Mouse (Mus musculus) lung, postnatal 36 days (tissue): ENCODE results near the gene Slc44a5.
A peak's percentile ranks its signal among the peaks of the same experiment; 100 is the strongest.
"Not testable (repeated sequence)": the region's sequence is repeated elsewhere in the genome, so short reads cannot be mapped to it uniquely, and the experiment has no call there.

Experiments used
- DNase-seq: peaks from one replicate; pipeline ENCODE4 v3.0.0; 2022; ENCODE audit warnings: mixed read lengths

Slc44a5 gene

DNA sequence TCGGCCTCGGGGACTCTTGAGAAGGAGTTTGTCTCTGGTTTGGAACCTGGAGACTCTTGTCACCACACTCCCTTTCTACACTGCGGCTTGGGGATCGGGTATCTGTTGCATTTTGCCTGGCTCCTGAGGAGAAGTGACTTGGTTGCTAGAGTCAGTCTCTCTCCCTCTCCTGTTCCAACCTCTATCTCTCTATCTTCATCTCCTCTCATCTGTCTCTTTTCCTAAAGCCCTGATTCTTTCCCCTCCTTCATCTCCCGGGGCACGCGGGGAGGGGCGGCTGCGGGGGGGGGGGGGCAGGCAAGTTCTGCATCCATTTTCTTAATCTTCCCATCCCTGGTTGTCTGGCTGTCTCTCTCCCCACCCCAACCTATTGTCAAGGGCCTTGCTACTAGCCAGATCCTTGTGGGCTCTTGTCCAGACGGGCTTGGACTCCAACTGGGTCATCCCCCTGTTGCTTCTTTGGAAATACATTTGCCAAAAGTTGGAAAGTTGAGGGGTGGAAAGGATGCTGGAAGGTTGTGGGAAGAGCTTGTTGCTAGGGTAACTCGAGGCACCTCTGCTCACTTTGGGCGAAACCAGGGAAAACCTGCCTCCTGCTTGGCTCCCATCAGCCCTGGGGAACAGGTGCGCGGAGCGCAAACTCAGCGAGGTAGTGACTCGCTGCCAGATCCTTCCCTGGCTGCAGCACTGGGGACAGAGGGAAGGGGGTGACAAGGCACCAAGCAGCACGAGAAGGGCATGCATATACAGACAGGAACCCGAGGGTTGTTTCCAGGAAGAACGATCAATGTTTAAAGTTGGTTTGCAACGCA is 919 bp downstream of the Slc44a5 start:
- no peak for DNase-seq

DNA sequence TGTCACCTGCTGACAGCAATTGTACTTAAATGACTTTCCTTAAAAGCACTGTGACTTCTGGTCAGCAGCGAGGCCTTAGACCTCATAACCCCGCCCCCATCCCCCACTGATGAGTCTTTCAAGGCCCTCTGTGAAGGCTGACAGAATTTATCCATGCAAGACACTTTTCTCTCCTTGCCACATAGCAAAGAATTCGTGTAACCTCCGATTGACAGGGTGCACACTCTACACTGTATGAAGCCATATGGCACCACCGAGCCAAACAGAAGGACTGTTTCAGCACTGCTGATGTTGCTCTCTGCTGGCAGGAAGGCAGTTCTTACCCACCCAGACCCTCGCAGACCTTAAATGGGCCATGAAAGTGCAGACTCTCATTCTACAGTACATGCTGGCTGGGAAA is 1.8 kb downstream of the Slc44a5 start:
- no peak for DNase-seq

DNA sequence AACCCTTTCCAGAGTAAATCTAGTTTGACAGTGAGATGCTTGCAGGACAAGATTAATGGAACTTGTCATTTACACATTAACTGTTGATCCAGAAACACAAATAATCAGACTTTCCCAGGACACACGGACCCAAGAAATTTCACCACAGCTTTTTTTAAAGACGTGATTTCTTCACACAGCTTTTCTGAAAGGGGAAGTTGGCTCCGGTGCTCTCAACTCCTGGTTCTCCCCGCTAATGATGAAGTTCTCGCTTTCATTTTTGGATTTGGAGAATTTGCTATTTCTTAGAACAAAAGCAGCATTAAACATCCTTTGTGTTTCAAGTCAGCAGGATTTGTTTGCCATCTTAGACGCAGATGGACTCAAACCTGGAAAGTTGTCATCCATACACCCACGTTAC is 2.6 kb downstream of the Slc44a5 start:
- no peak for DNase-seq

DNA sequence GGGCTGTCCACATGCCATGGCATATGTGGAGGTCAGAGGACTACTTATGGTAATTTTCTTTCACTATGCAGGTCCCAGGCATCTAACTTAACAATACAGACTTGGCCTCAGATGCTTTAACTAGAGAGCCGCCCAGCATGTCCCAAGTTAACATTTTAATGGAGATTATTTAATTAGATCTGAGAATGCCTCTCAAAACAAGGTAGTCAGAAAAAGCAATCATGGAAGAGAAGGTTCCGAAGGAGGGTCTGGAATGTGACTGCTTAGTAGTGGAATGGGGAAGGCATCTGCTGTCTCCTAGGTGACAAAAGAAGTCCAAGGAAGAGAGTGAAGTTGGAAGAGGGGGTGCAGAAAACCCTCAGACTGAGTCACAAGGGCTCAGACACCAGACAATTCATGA is 7.4 kb downstream of the Slc44a5 start:
- no peak for DNase-seq

DNA sequence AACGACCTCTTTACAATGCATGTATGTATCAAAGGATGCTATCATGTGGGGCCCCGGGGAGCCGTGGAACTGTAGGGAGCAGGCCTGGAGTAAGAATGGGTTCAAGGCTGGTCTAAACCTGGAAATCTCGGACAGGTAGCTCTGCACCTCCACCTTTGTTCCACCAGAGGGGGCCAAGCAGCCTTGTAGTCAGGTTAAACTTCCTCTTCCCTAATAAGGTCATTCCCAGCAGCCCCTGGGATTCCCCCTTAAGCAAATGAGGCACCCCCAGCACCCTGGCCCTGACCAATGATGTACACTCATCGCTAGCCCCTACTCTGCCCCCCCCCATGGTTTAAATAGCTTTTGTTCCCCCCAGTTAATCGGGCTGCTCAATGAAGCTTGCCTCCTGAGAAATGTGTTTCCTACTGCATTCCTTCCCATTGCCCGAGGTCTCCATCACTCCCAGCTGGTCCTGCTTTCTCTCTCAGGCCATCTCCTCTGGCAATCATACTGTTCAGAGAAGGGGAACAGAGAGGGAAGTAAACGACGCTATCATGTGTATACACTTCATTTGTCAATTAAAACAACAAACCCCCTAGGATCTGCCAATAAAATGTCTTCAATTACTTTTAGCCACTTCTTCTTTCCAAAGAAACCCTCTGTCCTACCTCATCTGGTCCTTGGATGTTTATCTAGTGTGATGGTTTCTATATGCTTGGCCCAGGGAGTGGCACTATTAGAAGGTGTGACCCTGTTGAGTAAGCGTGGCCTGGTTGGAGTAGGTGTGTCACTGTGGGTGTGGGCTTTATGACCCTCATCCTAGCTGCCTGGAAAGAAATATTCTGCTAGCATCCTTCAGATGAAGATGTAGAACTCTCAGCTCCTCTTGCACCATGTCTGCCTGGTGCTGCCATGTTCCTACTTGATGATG is 11.4 kb downstream of the Slc44a5 start:
- DNase-seq: peak; percentile 26

DNA sequence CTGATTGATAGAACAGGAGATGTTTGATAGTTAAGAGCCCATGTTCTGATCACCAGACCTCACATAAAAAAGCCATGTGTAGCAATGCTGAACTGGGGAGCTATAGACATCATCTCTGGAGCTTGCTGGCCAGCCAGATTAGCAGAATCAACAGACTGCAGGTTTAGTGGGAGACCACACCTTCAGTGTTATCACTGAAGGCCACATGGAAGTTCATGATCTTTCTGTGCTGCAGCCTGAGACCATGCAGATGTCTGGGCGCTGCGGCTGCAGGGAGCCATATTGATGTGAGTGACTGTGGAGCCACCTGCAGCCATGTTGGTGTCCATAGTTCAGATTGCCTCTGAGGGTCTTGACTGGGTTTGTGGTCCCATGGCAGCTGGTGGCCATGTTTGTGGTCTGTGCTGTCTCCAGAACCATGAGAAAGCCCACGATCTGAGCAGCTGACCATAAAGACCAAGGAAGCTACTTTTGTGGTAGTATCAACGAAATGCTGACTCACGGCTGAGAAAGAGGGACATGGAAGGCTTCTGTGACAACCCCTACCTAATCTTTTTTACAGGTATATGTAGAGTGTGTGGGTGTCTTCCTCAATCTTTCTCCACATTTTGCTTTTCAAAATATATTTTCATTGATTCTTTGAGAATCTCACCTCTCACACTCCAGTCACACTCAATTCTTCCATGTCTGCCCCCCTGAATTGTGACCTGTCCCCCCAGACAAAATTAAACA is 26.7 kb downstream of the Slc44a5 start:
- no peak for DNase-seq

DNA sequence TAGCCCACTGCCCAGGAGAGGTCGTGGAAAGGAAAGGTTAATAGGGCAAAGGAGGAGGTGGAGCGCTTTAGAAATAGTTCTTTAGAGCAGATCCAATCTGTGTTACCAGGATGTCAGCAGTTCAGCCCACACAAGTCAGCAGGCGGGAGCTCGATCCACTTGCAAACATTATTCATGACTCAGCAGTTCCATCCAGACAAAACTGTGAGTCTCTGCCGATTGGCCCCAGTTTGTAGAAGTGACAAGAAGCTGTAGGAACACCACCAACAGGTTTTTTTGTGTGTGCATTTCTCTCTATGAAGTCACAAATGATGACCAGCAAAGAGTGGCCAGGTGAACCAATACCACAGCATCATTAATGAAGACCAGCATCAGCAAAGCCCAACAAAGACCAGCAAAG is 28.1 kb downstream of the Slc44a5 start:
- DNase-seq: no peak

DNA sequence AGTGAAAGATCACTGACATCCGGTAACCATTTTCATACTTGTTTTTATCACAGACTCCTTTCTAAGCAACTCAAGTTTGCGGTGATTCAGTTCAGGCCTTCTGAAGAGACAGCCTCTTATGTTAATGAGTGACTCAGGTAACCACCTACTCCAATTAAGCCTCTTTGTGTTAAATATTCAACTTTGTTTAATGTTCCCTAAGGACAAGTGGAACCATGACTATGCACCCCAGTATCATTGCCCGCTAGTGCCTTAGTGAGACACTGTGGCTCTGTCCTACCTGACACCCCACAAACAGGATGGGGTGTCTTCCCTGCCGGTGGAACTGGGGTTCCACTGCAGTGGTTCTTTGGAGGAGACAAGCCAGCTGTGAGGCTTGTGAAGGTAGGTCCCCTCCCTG is 73.6 kb downstream of the Slc44a5 start:
- DNase-seq: no peak

DNA sequence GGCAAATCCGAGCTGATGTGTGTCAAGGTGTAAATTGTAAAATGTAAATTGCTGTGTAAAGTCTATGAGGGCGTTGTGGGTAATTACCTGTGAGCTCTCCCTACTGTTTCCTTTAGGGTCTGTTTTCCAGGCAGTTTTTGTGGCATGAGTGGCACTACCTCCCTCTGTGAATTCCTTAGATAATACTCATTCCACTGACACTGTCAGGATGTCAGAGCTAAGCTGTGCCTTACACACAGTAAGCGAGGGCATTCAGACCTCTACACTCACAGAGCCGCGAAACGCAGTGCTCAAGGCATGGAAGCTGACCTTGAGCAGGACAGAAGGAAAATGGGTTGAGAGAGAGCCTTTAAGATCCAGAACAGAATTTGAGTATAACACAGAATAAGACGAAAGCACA is 80.1 kb downstream of the Slc44a5 start:
- DNase-seq: no peak

DNA sequence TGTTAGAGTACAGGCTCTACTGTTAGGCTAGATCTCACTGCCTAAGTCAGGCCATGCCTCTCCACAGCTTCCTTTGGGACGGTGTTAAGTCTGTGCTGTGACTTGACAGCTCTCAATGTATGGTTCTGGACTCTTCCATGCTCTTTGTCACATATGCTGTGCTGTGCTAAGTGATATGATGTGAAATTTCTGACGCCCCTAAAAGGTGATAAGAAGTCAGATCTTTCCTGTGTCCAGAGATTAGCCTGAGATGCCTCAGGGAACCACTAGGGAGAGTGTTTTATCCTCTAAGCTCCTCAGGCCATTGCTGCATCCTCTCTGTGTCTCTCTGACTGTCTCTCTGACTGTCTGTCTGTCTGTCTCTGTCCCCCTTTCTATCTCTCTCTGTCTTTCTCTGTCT is 84.2 kb downstream of the Slc44a5 start:
- no peak for DNase-seq

DNA sequence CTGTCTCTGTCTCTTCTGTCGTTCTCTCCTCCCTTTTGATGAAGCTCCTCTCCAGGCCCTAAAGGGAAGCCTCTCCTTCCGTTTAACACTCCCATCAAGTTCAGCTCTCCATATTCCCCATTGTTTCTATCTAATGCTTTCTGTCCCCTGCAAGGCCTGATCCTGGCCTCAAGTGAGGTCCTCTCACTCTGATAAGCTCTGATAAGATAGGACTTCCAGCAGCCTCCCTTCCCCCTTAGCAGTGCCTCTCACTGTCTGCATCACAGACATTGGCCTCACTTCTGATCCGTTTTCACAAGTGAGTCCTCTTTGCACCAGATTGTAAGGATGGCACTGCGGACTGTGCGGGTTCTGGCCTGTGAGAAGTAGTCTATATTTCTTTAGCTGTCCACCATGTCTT is 85.0 kb downstream of the Slc44a5 start:
- DNase-seq: no peak

DNA sequence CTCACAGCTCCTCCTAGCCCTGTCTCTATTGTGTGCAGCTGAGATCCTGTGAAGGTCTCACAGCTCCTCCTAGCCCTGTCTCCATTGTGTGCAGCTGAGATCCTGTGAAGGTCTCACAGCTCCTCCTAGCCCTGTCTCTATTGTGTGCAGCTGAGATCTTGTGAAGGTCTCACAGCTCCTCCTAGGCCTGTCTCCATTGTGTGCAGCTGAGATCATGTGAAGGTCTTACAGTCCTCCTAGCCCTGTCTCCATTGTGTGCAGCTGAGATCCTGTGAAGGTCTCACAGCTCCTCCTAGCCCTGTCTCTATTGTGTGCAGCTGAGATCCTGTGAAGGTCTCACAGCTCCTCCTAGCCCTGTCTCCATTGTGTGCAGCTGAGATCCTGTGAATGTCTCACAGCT is 98.8 kb downstream of the Slc44a5 start:
- DNase-seq: not testable (repeated sequence)

DNA sequence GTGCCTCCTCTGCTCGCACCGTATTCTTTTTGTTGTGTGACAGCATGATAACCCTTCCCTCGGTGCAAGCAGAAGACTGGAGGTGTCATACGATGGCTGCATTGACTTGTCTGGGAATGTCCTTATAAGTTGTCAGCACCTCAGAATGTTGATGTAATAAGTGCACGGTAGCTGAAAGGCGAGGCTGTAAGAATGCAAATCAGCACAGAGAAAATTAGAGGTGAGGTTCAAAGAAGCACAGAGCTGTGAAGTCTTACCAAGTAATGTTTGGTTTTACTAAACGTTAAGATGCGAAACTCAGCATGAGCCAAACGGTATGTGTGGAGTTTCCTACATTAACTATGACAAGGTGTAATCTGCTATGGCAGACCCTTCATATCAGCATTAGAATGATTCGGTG is 102.5 kb downstream of the Slc44a5 start:
- DNase-seq: no peak

DNA sequence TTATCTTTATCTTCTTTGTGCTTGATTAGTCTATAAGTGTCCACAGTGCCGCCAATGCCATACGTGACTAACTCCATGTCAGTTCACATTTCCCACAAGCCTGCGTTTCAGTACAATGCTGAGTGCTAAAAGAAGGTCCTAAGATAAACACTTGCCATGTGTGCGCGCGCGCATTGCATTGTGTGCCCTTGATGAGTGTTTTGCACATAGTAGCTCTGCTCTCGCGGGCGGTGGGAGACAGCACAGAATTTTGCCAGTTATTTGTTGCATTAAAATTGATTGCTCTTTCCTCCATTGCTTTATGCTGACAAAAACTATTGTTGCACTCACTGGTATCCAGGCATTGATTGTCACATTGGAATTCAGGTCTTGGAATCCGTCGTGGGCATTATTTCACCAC is 108.5 kb downstream of the Slc44a5 start:
- DNase-seq: no peak

DNA sequence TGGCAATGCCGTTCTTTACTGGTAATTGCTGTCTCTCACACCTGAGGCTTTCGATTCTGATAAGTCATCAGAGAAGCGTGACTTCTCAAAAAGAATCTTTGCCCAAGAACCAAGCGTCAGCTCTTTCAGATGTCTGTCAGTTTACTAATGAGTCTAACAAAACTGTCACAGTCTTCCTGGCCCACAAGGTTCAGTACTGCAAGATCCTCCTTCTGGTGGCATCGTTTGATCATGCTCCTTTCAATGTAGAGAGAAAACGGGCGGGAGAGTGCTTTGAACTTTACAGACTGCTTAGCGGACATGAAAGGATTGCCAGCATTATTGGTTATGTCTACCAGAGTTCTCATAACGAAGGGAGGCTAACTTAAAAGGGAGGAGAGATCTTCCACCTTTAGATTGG is 109.0 kb downstream of the Slc44a5 start:
- no peak for DNase-seq

DNA sequence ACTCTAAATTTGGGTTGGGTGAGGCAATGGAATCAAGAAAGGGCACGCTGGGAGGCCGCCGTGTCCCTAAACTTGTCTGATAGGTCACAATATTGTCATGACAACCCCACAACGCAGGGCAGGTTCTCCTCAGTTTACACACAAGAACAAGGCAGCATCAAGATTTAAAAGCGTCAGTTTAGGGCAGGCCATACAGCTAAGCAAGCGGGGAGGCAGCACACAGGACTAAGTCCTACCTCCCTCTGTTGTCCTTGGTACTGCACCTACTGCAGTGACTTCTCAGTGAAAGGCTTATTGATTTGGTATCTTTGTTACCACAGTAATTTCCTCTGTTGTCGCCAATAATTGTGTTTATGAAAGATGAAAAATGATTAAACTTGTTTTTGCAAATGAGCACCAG is 109.7 kb downstream of the Slc44a5 start:
- DNase-seq: no peak

DNA sequence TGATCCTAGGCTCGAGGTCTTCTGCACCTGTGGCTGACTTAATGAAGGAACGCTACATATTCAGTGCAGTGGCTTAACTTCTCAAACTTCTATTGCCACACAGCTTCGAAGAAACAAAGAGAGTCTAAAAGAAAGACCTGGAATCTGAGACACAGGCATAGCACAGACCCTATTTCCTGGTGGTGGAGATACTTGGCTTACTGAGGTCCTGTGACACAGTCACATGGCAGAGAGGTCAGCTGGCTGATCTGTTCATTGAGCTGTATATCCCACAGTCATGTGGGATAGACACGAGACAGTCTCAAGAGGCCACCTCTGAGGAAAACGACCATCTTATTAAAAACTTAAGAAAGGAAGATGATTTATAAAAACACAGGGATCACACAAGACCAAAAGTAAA is 116.8 kb downstream of the Slc44a5 start:
- no peak for DNase-seq

DNA sequence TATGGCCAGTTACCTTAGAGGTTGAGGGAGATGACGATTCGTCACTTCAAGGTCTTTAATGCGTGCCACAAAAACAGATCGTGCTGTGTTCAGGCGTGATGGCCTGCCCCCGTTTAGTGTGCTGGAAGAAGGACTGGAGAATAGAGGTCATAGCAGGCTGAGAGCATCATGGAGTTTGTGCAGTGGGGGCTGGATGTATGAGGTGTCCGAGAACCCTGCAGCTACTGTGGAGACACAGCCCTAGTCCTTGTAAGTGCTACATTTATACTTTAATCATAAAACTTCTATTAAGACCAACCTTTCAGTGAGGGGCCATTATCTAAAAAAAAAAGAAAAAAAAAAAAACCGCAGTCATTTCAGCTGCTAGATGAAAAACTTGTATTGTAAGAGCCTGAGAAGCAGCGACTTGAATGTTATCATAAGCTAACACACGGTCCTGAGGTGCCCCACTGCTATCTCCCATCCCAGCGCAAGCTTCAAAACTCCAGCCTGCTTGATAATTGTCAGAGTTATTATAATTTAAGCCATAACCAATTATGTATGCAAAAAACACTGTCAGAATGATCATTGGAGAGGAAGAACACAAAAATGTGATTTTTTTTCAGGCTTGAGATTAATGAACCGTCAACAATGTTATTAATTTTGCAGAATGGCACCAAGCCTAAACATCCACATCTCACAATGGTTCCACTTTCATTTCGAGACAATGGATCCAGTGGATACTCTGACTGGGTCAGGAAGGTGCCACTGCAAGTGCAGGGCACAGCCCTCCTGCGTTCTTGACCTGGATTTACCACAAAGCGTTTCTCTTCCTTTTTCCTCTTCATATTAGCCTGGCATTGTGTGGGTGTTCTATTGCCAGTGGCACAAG is 118.5 kb downstream of the Slc44a5 start:
- peak; percentile 44 for DNase-seq

DNA sequence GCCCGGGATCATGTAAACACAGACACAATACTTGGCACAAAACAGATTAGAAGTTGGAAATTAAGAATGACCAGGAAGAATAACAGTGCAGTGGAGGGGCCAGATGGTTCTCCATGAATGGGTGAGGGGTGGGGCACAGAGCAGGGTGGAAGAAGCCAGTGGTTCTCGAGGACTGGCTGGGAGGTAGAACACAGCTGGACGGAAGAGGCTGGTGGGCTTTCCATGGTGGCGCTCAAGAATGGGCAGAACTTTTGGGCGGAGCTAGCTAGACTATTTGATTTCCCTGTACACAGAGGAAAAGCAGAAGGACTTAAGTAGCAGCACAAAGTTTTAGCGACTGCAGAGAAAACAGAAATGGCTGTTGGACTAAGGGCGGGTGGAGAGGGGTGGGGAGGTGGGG is 119.2 kb downstream of the Slc44a5 start:
- DNase-seq: no peak

DNA sequence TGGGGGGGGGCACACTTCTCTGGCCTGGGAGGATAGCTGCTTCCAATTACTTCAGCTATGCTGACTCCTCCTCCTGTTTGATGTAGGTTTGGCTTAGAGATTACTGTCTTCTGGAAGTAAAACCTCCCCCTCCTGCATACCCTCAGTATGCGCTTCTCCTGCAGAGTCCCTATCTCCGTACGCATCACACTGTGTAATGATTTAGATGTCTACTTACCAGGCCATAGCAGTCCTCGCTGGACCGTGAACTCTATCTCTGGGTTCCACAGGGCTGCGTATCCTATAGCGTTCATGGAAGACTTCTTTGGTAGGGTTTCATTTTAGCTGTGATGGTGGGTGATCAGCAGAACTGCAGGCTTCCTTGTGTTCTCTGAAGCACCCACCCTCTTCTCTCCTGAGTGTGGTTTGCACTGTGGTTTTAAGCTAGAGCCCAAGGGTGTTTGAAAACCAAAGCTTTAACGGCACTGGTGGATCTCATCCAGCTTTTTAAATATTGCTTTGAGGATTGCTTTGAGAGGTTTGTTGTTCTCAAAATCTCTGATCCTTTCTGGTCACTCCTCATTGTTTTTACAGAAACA is 120.6 kb downstream of the Slc44a5 start:
- DNase-seq: no peak

DNA sequence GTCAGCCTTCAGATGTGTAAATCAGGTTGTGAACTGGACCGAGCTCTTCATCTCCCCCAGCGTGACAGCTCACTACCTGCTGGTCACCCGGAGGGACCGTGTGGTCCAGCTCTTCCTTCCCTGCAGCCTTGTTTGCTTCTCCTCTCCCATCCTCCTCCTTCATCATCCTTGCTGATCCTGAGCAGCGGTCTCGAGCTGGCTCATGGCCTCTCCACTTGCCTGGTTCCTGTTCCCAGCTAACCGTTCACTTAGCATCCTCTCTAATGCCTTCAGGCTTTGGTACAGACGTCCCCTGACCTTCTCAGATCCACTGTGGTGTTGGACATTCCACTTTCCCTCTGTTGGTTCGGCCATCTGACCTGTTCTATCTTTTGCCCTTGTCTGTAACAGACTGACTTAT is 128.4 kb downstream of the Slc44a5 start:
- no peak for DNase-seq

DNA sequence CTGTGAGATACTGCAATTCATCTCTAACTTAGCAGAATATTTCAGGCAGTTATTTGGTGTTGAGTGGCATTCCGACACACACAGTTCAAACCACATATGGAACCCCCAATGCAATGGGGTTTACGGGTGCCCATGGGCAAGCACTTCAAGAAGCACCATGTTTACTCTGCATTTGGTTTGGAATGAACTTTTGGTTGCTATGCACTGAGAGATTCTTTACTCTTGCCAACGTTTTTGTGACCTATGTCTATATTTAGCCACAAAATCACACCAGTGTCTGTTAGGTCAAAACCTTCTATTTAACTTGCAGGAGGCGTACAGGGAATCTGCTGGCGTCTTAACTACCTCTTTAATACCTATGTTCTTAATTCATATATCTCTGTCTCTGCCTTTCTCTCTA is 137.3 kb downstream of the Slc44a5 start:
- no peak for DNase-seq
